Mouse (Mus musculus) intestine, embryonic 14.5 days (tissue): ENCODE results near the gene Actg2. TPM values are rescaled to one million over a fixed set of nuclear protein-coding genes. Genes with fewer than 3 reads are reported as not detected.
A peak's percentile ranks its signal among the peaks of the same experiment; 100 is the strongest.

ENCODE experiments used
- ATAC-seq: fragments of 200-750 bp; cut with Nextera tagmentation; replicated peaks from 2 replicates; pipeline ENCODE4 v1.8.0; 2017; ENCODE audit warnings: low read depth, moderate number of reproducible peaks, moderate TSS enrichment, moderate library complexity; ENCODE audit not compliant: low FRiP score, low TSS enrichment
- DNase-seq: peaks from one replicate; pipeline ENCODE4 v3.0.0-alpha.2; 2018; ENCODE audit warnings: low spot score
- H3K27ac ChIP-seq: fragments of 300-500 bp; sonication (generic); 2 replicates; pipeline ENCODE4 v1.5.1; 2014; ENCODE audit warnings: low read depth, mild to moderate bottlenecking, control low read depth
- H3K27me3 ChIP-seq: fragments of 300-500 bp; sonication (generic); replicated peaks from 2 replicates; pipeline ENCODE4 v1.6.1; 2014; ENCODE audit warnings: low read length, control low read depth; ENCODE audit not compliant: control insufficient read depth, insufficient read depth
- H3K36me3 ChIP-seq: fragments of 300-500 bp; sonication (generic); 2 replicates; pipeline ENCODE4 v1.6.1; 2014; ENCODE audit warnings: low read length, control low read depth; ENCODE audit not compliant: control insufficient read depth, insufficient read depth
- H3K4me1 ChIP-seq: fragments of 300-500 bp; sonication (generic); replicated peaks from 2 replicates; pipeline ENCODE4 v1.6.1; 2014; ENCODE audit warnings: low read length, control low read depth, mixed read lengths; ENCODE audit not compliant: control insufficient read depth, insufficient read depth
- H3K4me2 ChIP-seq: fragments of 300-500 bp; sonication (generic); 2 replicates; pipeline ENCODE4 v1.6.1; 2014; ENCODE audit warnings: low read length
- H3K4me3 ChIP-seq: fragments of 300-500 bp; sonication (generic); 2 replicates; pipeline ENCODE4 v1.5.1; 2014; ENCODE audit warnings: low read depth, low read length, control low read depth, mixed read lengths
- H3K9ac ChIP-seq: fragments of 300-500 bp; sonication (generic); 2 replicates; pipeline ENCODE4 v1.6.1; 2014; ENCODE audit warnings: mild to moderate bottlenecking, low read length
- H3K9me3 ChIP-seq: fragments of 300-500 bp; sonication (generic); 2 replicates; pipeline ENCODE4 v1.6.1; 2016; ENCODE audit warnings: low read length, control low read depth; ENCODE audit not compliant: control insufficient read depth
- whole genome bisulfite sequencing: fragments of 180-500 bp; shearing (Covaris S2); extraction: QIAGEN DNeasy Blood & Tissue Kit; methylation state at CpG from one replicate; pipeline ENCODE4 v1.1.7; 2014; 5-methylcytosine and 5-hydroxymethylcytosine counted together
- polyA plus RNA-seq: library from polyadenylated mRNA; unstranded; fragments of >200 nt; fragmentation: Nextera tagmentation; extraction: Ambion mirVana; gene quantifications from 2 replicates; pipeline ENCODE4 v1.2.1, GENCODE M21; 2014

The Actg2 gene
- polyA plus RNA-seq, 1 experiment from 2014 or later: 1,357 TPM

DNA sequence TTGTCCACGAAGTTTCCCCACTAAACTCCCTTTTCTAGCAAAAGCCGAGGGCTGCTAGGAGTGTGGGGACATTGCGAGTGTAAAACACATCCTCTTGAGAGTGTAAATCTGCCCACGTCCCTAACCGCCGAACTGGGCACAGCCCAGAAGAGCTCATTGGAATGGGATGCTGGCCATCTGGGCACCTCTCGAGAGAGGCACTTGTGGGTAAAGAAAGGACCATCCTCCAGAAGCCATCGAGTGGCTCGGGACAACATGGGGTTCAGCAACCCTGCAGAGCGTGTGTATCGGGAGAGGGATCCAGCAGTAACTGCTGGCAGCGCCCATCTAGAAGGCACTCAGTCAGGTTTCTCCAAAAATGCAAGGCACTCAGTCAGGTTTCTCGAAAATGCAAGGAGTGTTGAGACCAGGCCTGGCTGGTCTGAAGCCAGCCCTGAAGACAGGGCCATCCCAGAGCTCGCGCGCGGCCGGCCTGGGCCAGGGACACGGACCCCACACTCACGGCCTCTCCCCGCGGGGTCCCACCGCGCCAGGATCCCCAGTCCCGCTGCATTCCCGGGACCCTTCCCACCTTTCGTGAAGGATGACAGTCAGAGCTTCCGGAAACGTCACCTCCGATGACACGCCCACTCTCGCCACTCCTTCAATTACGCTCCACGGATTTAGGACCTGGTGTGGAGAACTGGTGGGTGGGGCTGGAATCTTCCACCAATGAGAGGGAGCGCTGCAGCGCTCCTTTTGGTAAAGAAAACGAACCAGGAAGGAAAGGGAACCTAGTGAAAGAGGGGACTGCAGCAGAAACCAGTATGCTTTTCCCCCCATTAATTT, 36.0 kb upstream of the Actg2 start:
- 5% methylated on average over 37 of the region's 37 CpGs for WGBS
- H3K9ac ChIP-seq: peak overlapping the region; percentile 65
- no peaks in the 10 kb centered on the region for H3K9me3 ChIP-seq
- DNase-seq: peak; percentile 91
- no peaks in the 10 kb centered on the region for H3K27me3 ChIP-seq
- H3K4me2 ChIP-seq: peak overlapping the region; percentile 96
- H3K4me1 ChIP-seq: peaks cover 9% of the 10 kb centered on the region; the same call in 1 of the 2 replicates
- H3K4me3 ChIP-seq: peak overlapping the region; percentile 91
- peak; percentile 93 for ATAC-seq
- H3K27ac ChIP-seq: peak overlapping the region; percentile 47; the same call in 1 of the 2 replicates
- peaks cover 10% of the 10 kb centered on the region; the same call in 1 of the 2 replicates for H3K36me3 ChIP-seq

GRCm38 (mm10) chr6:83568901-83569862, 33.1 kb upstream of the Actg2 start:
- Histone ChIP-seq H3K27me3 (no peaks in the 10 kb centered on the region), H3K4me1 (peaks cover 9% of the 10 kb centered on the region; the same call in 1 of the 2 replicates), H3K4me2 (no peak overlapping the region), H3K36me3 (peaks cover 19% of the 10 kb centered on the region), H3K27ac (no peak overlapping the region), H3K9ac (no peak overlapping the region), H3K4me3 (no peak overlapping the region), H3K9me3 (no peaks in the 10 kb centered on the region)
- ATAC-seq (no peak), DNase-seq (no peak)
- WGBS: 73% methylated on average over 20 of the region's 20 CpGs

DNA sequence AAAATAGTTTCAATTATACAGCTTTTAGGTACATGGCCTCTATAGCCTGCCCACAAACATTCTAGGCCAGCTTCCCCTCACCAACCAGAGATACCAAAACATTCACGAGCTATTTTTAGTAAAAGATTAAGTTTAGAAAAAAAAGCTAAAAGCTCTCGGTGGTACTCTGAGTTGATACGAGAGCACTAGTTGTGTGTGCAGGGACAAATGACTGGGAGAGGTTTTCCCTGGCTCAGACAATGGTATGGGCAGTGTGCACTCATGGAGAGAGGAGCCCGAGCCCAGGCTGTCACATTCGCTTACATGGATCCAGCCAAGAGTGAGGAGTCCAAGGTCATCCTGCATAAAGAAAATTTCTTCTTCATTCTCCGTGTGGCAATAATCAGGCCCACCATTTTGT, 19.9 kb upstream of the Actg2 start:
- Histone ChIP-seq H3K4me1 (no peaks in the 10 kb centered on the region), H3K36me3 (peaks cover 46% of the 10 kb centered on the region), H3K9me3 (no peaks in the 10 kb centered on the region), H3K27me3 (no peaks in the 10 kb centered on the region), H3K4me3 (no peak overlapping the region), H3K27ac (no peak overlapping the region), H3K4me2 (no peak overlapping the region), H3K9ac (no peak overlapping the region)
- WGBS: 73% methylated on average over 6 of the region's 6 CpGs
- ATAC-seq (no peak), DNase-seq (no peak)

DNA sequence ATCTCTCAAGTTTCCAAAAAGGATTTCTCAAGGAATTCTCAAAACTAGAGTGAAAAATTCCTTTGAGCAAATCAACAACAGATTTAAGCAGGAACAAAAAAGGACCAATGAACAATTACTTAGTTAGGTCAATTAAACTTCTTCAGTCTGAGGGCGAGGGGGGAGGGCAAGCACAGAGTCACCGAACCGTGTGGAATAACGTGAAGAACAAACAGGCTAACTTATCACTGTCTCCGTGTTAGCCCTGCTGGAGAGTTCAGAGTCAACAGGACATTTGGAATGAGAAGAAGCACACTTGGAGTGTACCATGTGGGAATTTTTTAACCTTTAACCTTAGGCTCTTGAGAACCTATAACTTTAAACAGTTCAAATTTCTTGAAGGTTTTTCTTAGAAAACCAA, 12.3 kb upstream of the Actg2 start:
- ATAC-seq (no peak), DNase-seq (no peak)
- H3K9ac ChIP-seq: no peak overlapping the region
- no peak overlapping the region for H3K27ac ChIP-seq
- H3K4me1 ChIP-seq: no peaks in the 10 kb centered on the region
- 44% methylated on average over 5 of the region's 5 CpGs for WGBS
- no peak overlapping the region for H3K4me3 ChIP-seq
- H3K9me3 ChIP-seq: no peaks in the 10 kb centered on the region
- peaks cover 25% of the 10 kb centered on the region for H3K36me3 ChIP-seq
- no peak overlapping the region for H3K4me2 ChIP-seq
- H3K27me3 ChIP-seq: no peaks in the 10 kb centered on the region

DNA sequence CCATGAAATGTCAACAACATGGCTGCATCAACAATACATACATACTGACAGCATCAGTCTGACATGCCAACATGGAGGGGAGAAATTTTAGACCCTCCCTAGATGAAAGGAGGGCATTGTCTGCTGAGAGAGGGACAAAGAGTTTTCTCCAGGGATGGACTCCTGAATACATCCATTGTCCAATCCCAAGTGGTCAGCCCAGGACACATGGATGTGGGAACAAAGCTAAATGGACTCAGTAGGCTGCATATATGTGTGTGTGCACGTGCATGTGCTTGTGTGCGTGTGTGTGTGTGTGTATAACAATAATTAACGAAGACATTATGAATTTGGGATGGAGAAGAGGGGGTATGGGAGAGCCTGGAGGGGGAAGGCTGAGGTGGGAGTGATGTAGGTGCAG, 9.7 kb upstream of the Actg2 start:
- Histone ChIP-seq H3K4me1 (peaks cover 5% of the 10 kb centered on the region; the same call in 1 of the 2 replicates), H3K4me3 (no peak overlapping the region), H3K27me3 (no peaks in the 10 kb centered on the region), H3K36me3 (peaks cover 22% of the 10 kb centered on the region), H3K27ac (no peak overlapping the region), H3K9me3 (no peaks in the 10 kb centered on the region), H3K4me2 (no peak overlapping the region), H3K9ac (no peak overlapping the region)
- DNase-seq (no peak), ATAC-seq (no peak)
- 71% methylated on average over 3 of the region's 3 CpGs for WGBS

DNA sequence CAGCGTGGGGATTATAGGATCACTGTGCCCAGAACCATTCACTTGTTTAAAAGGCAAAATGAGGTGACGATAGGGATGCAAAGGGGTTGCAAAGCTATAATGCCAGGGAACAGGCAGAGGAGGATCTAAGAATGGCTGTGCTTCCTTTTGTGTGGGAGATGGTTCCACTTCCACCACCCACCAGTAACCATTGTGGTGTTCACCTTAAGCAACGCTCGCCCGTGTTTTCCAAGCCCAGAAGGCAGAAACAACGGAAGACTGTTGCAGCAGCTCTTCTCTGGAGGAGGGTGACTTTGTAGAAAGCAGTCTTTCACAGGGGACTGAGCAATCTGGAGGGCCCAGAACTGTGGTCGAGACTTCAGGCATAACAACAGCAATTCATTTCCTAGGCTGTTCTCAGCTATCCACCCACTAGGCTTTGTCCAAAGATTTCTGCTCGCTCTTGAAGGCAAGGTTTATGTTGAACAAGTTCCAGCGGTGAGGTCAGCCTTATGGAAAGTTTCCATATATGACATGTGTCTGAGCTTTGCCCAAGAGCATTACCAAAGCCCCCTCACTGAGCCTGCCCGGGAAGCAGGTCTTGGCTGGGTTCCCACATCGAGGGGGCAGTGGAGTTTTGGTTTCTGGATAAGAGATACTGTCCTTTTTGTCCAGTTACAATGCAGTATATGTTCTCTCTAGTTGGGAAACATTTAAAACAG, 5.8 kb upstream of the Actg2 start:
- peak; percentile 56 for DNase-seq
- 58% methylated on average over 11 of the region's 11 CpGs for WGBS
- no peaks in the 10 kb centered on the region for H3K27me3 ChIP-seq

DNA sequence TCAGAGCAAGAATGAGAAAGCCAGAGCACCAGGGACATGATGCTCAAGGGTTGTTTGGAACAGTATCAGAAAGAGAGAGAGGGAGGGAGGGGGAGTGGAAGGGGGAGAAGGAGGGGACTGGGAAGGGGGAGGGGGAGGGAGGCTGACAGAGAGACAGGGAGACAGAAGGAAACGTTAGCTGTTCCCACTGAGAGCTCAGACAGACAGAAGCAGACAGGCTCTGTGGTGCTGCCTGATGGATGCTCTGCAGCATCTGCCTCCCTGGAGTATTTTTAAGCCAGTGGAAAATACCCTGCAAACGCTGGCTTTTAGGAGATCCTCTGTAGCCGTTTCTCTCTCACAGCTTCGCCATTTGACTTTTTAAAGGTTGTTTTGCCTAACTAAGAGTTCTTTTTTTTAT, 4.0 kb upstream of the Actg2 start:
- Histone ChIP-seq H3K9me3 (no peaks in the 10 kb centered on the region), H3K9ac (no peak overlapping the region), H3K4me1 (peaks cover 14% of the 10 kb centered on the region), H3K4me2 (no peak overlapping the region), H3K36me3 (peaks cover 8% of the 10 kb centered on the region; the same call in 1 of the 2 replicates), H3K27me3 (no peaks in the 10 kb centered on the region), H3K27ac (peak overlapping the region; percentile 74), H3K4me3 (no peak overlapping the region)
- 26% methylated on average over 4 of the region's 4 CpGs for WGBS
- DNase-seq (no peak), ATAC-seq (no peak)

More for the DNA sequence above, 5.8 kb upstream of the Actg2 start:
- Histone ChIP-seq H3K4me2 (peak overlapping the region; percentile 2; the same call in 1 of the 2 replicates), H3K9me3 (no peaks in the 10 kb centered on the region), H3K4me3 (no peak overlapping the region), H3K27ac (peak overlapping the region; percentile 83), H3K4me1 (peaks cover 7% of the 10 kb centered on the region), H3K36me3 (peaks cover 21% of the 10 kb centered on the region), H3K9ac (no peak overlapping the region)
- ATAC-seq: peak; percentile 58

DNA sequence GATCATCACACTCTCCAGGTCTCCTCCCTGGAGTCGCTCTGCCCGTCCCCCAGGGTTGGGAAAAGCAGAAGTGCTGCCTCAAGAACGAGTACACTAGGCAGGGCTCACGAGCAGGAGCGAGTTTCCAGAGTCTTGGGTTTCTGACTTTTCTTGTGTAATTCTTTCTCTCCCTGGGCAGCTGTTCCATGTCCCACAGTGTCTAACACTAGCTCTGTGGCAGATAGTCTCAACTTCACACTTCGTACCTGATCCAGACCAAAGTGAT, 662 bp upstream of the Actg2 start:
- peak overlapping the region; percentile 85 for H3K27ac ChIP-seq

More for the DNA sequence above, 662 bp upstream of the Actg2 start:
- no peaks in the 10 kb centered on the region for H3K9me3 ChIP-seq
- no peak overlapping the region for H3K4me3 ChIP-seq
- peak; percentile 22; the same call in 1 of the 2 replicates for ATAC-seq
- peak overlapping the region; percentile 22; the same call in 1 of the 2 replicates for H3K4me2 ChIP-seq
- WGBS: 31% methylated on average over 6 of the region's 6 CpGs
- no peaks in the 10 kb centered on the region for H3K36me3 ChIP-seq
- peak overlapping the region; percentile 8; the same call in 1 of the 2 replicates for H3K9ac ChIP-seq
- peaks cover 10% of the 10 kb centered on the region for H3K4me1 ChIP-seq
- no peaks in the 10 kb centered on the region for H3K27me3 ChIP-seq
- no peak for DNase-seq
